Mouse (Mus musculus) stomach, embryonic 16.5 days (tissue): ENCODE data around the gene Farsb. TPM values are rescaled to one million over a fixed set of nuclear protein-coding genes. Genes with fewer than 3 reads are reported as not detected.

Experiments
- ATAC-seq: fragments of 200-750 bp; cut with Nextera tagmentation; 2 replicates; pipeline ENCODE4 v1.8.0; 2017; ENCODE audit warnings: moderate number of reproducible peaks, moderate TSS enrichment; ENCODE audit not compliant: insufficient read depth, low FRiP score
- H3K27ac ChIP-seq: fragments of 300-500 bp; sonication (generic); 2 replicates; pipeline ENCODE4 v1.5.1; 2014; ENCODE audit warnings: low read length
- H3K27me3 ChIP-seq: fragments of 300-500 bp; sonication (generic); 2 replicates; pipeline ENCODE4 v1.6.1; 2014; ENCODE audit warnings: low read length, control low read depth, mixed read lengths; ENCODE audit not compliant: control insufficient read depth, insufficient read depth
- H3K36me3 ChIP-seq: fragments of 300-500 bp; sonication (generic); 2 replicates; pipeline ENCODE4 v1.6.1; 2014; ENCODE audit warnings: low read length; ENCODE audit not compliant: control insufficient read depth, insufficient read depth
- H3K4me1 ChIP-seq: fragments of 300-500 bp; sonication (generic); 2 replicates; pipeline ENCODE4 v1.6.1; 2014; ENCODE audit warnings: low read length, control low read depth, mixed read lengths; ENCODE audit not compliant: control insufficient read depth, insufficient read depth
- H3K4me2 ChIP-seq: fragments of 300-500 bp; sonication (generic); 2 replicates; pipeline ENCODE4 v1.6.1; 2014; ENCODE audit warnings: low read depth, low read length, mixed read lengths
- H3K4me3 ChIP-seq: fragments of 300-500 bp; sonication (generic); replicated peaks from 2 replicates; pipeline ENCODE4 v1.5.1; 2014; ENCODE audit warnings: mild to moderate bottlenecking, low read length
- H3K9ac ChIP-seq: fragments of 300-500 bp; sonication (generic); 2 replicates; pipeline ENCODE4 v1.6.1; 2014; ENCODE audit warnings: low read length
- H3K9me3 ChIP-seq: fragments of 300-500 bp; sonication (generic); replicated peaks from 2 replicates; pipeline ENCODE4 v1.6.1; 2016; ENCODE audit warnings: low read length, control low read depth; ENCODE audit not compliant: control insufficient read depth
- WGBS: fragments of 180-500 bp; shearing (Covaris S2); extraction: QIAGEN DNeasy Blood & Tissue Kit; methylation state at CpG from one replicate; pipeline ENCODE4 v1.1.7; 2014; 5-methylcytosine and 5-hydroxymethylcytosine counted together
- polyA plus RNA-seq: library from polyadenylated mRNA; unstranded; fragments of >200 nt; fragmentation: Nextera tagmentation; extraction: Ambion mirVana; gene quantifications from 2 replicates; pipeline ENCODE4 v1.2.1, GENCODE M21; 2015

Gene Farsb
- polyA plus RNA-seq, 1 experiment from 2014 or later, result 144 TPM

DNA sequence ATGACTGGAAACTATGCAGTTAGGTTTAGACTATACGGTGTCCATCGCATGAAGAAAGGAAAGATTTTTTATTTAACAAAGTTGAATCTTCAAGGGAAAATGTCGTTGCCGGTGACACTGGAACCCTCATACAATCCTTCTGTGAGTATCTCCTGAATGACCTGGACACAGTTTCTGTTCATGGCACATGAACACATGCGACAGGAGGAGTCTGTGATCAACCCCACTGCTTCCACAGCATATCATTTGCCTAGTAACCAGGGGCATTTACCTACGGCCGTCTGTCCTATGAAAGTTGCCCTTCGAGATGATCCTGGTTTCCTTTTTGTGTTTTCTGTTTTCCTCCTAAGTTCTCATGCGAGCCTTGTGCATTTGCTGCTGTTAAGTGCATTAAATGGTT lies 55.2 kb downstream of the Farsb start:
- Histone ChIP-seq H3K27ac (no peak overlapping the region), H3K4me2 (no peak overlapping the region), H3K36me3 (no peaks in the 10 kb centered on the region), H3K9ac (no peak overlapping the region), H3K9me3 (no peaks in the 10 kb centered on the region), H3K4me3 (no peak overlapping the region), H3K27me3 (no peaks in the 10 kb centered on the region), H3K4me1 (peaks cover 4% of the 10 kb centered on the region)
- 93% methylated on average over 9 of the region's 9 CpGs for WGBS
- no peak for ATAC-seq

DNA sequence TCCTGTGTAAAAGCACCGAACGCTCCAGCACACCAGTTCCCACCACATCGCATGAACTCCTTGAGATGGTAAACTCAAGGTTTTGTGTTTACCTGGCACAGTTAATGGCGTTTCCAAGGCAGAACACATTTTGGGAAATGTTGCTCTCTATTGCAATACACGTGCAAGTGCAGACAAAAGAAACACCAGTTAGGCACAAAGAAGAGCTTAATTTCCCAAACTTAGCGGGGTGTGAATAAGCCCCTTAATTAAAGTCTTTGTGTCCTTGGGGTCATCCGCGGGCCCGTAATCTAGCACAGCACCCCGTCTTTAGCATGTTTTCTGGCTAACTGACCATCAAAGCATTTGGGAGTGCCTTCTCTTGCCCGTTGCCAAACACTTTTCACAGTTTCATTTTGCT lies 59.8 kb downstream of the Farsb start:
- Histone ChIP-seq H3K4me3 (no peak overlapping the region), H3K36me3 (no peaks in the 10 kb centered on the region), H3K27ac (no peak overlapping the region), H3K9ac (no peak overlapping the region), H3K9me3 (no peaks in the 10 kb centered on the region), H3K27me3 (no peaks in the 10 kb centered on the region), H3K4me2 (no peak overlapping the region), H3K4me1 (0 out of 2 replicates have a peak, but pooled peaks cover 3% of the 10 kb centered on the region)
- 84% methylated on average over 11 of the region's 11 CpGs for whole genome bisulfite sequencing
- ATAC-seq, result no peak

- no peak overlapping the region for H3K4me3 ChIP-seq
- no peaks in the 10 kb centered on the region for H3K36me3 ChIP-seq
- H3K27ac ChIP-seq, result no peak overlapping the region
- H3K4me2 ChIP-seq, result no peak overlapping the region
- 0 out of 2 replicates have a peak, but pooled peaks cover 3% of the 10 kb centered on the region for H3K4me1 ChIP-seq
- ATAC-seq, result no peak
- no peaks in the 10 kb centered on the region for H3K27me3 ChIP-seq
- H3K9ac ChIP-seq, result no peak overlapping the region
- H3K9me3 ChIP-seq, result no peaks in the 10 kb centered on the region
- WGBS, result 79% methylated on average over 3 of the region's 3 CpGs
These were observed 61.9 kb downstream of the Farsb start for GRCm38 (mm10) chr1:78426841-78427240.

DNA sequence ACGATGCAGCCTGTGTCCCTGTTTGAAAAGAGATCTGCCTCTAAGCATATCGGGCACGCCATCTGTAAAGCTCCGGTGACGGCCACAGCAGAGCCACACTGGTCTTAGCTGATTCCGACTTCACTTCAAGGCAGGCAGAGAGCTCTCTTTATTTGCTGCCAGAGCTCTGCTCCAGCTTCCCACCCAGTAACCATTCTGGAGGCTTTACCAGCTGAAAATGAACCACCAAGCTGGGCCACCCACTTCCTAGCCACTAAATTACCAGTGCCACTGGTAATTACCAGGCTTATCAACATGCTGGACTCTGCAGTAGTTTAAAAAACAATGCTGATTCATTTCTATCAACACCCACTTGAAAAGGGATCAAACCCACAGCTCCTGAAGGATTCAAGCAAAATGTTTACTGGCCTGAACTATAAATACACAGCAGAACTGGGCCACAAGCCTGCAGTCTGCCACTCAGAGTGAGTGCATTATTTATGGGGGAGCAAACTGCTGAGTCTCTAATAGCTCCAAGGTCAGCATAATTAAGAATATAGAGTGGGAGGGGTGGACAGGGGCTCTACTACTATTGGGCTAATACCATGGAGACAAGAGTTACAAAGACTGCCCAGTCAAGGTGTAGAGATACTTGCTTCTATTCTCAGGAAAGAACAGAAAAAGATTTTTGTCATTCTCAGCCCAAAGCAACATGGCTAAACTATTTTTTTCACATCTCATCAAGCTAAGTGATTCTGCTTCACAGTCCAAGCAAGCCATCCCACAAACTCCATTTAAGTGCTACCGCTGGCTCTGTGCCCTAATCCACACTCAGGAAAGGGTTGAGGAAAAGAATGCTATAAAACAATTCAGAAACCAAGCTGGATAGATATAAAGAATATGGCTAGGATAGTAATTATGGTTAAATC lies 62.6 kb downstream of the Farsb start:
- 80% methylated on average over 7 of the region's 7 CpGs for WGBS
- Histone ChIP-seq H3K4me2 (no peak overlapping the region), H3K4me3 (no peak overlapping the region), H3K9ac (no peak overlapping the region), H3K36me3 (no peaks in the 10 kb centered on the region), H3K27ac (no peak overlapping the region), H3K9me3 (no peaks in the 10 kb centered on the region), H3K27me3 (no peaks in the 10 kb centered on the region), H3K4me1 (0 out of 2 replicates have a peak, but pooled peaks cover 3% of the 10 kb centered on the region)
- no peak for ATAC-seq

- H3K27me3 ChIP-seq, result no peaks in the 10 kb centered on the region
- H3K4me2 ChIP-seq, result no peak overlapping the region
- H3K4me3 ChIP-seq, result no peak overlapping the region
- H3K4me1 ChIP-seq, result 0 out of 2 replicates have a peak, but pooled peaks cover 3% of the 10 kb centered on the region
- WGBS, result 72% methylated on average over 7 of the region's 7 CpGs
- H3K36me3 ChIP-seq, result no peaks in the 10 kb centered on the region
- no peak overlapping the region for H3K9ac ChIP-seq
- H3K9me3 ChIP-seq, result no peaks in the 10 kb centered on the region
- no peak overlapping the region for H3K27ac ChIP-seq
- ATAC-seq, result no peak
These were observed 63.4 kb downstream of the Farsb start for GRCm38 (mm10) chr1:78425309-78425708.

DNA sequence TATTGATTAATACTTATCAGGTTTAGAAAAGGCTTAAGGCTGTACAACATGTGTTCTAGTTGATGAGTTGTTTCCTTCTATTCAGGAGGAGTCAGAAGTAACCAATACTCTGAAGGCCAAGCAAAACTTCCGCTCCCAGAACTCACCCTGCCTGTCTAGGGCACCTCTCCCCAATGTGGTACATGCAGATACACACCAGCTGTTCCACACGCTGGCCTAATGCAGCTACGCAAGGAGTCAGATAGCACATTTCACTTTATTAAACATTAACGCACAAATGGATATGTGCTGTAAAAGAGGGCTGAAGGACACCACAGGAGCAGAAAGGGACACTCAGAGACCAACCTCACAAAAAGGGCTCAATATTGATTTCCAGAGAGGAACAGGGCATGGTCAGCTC lies 63.8 kb downstream of the Farsb start:
- Histone ChIP-seq H3K9me3 (no peaks in the 10 kb centered on the region), H3K4me1 (0 out of 2 replicates have a peak, but pooled peaks cover 3% of the 10 kb centered on the region), H3K9ac (no peak overlapping the region), H3K4me3 (no peak overlapping the region), H3K4me2 (no peak overlapping the region), H3K27ac (no peak overlapping the region), H3K27me3 (no peaks in the 10 kb centered on the region), H3K36me3 (no peaks in the 10 kb centered on the region)
- 54% methylated on average over 4 of the region's 4 CpGs for WGBS
- no peak for ATAC-seq

GRCm38 (mm10) chr1:78422576-78422975 lies 66.1 kb downstream of the Farsb start:
- no peaks in the 10 kb centered on the region for H3K36me3 ChIP-seq
- no peaks in the 10 kb centered on the region for H3K27me3 ChIP-seq
- H3K4me1 ChIP-seq, result 0 out of 2 replicates have a peak, but pooled peaks cover 3% of the 10 kb centered on the region
- 75% methylated on average over 2 of the region's 2 CpGs for WGBS
- no peak overlapping the region for H3K4me3 ChIP-seq
- H3K4me2 ChIP-seq, result no peak overlapping the region
- no peak overlapping the region for H3K9ac ChIP-seq
- H3K27ac ChIP-seq, result no peak overlapping the region
- ATAC-seq, result no peak
- H3K9me3 ChIP-seq, result no peaks in the 10 kb centered on the region

- ATAC-seq, result no peak
- 86% methylated on average over 5 of the region's 5 CpGs for WGBS
- Histone ChIP-seq H3K36me3 (no peaks in the 10 kb centered on the region), H3K9ac (no peak overlapping the region), H3K9me3 (no peaks in the 10 kb centered on the region), H3K27me3 (no peaks in the 10 kb centered on the region), H3K27ac (no peak overlapping the region), H3K4me2 (no peak overlapping the region), H3K4me3 (no peak overlapping the region), H3K4me1 (0 out of 2 replicates have a peak, but pooled peaks cover 3% of the 10 kb centered on the region)
These were observed 66.9 kb downstream of the Farsb start for GRCm38 (mm10) chr1:78421749-78422148.

DNA sequence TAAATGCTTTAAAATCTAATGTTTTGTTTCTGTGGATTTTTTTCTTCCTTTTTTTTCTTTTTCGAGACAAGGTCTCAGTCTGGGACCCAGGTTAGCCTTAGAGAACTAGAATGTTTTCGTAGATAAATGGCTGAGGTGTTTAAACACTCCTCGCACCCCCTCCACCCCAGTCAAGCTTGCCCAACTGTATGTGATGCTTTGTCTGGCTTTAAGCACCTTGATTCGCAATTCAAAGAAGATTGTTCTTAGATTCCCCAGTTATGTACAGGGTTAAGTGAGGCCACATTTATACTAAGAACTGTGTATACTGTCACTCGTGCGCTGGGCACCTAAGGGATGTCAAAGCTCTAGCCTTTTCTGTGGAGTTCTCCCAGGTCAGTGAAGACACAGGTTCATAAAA lies 68.4 kb downstream of the Farsb start:
- Histone ChIP-seq H3K4me2 (no peak overlapping the region), H3K9ac (no peak overlapping the region), H3K4me1 (no peaks in the 10 kb centered on the region), H3K4me3 (no peak overlapping the region), H3K27me3 (no peaks in the 10 kb centered on the region), H3K27ac (no peak overlapping the region), H3K9me3 (no peaks in the 10 kb centered on the region), H3K36me3 (no peaks in the 10 kb centered on the region)
- 92% methylated on average over 6 of the region's 6 CpGs for WGBS
- ATAC-seq, result no peak
